Mouse (Mus musculus): ENCODE measurements around the gene Tef.

Gene Tef

DNA sequence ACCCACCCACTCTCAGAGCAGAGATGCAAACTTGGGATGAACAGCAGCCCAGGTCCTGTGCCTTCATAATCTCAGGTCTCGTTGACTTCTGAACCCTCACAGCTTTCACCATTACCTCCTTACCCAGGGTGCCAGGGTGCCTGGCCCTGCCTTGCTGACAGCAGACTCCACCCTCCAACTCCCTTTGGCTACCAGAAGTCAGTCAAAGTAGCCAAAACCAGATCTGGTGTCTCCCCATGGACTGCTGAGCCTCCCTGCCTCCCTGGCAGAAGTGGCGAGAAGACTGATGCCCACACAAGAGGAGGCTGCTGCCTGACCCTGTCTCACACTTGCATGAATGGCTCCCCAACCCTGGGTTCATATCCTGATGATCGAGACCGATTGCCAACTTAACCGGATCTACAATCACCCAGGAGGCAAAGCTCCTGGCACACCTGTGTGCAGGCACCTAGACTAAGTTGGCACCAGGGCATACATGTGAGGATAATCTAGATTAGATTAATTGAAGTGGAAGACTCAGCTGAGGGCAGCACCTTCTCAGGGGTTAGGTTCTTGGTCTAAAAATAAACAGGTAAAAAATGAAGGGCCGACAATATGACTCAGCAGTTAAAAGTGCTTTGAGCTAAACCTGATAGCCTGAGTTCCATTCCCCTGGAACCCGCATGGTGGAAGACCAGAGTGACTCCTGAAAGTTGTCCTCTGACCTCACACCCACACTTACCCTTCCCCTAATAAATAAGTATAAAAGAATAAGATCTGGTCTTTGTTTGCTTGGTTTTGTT, 26.4 kb downstream of the Tef start:
- DNase-seq (ENCODE audit: low read depth, low spot score) = peak; percentile 72

DNA sequence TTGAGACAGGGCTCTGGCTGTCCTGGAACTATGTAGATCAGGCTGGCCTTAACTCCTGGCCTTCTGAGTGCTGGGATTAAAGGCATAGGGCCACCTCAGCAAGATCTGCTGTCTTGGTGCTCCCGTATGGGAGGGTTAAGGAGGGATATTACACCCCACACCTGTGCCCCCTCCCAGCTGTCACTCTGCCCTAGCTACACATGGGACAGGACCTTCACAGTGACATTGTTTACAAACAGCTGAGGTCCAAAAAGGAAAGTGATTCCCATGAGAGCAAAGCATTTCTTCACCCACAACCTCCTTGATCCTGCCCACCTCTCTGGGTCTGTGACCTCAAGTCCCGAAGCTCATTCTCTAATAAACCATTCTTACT, 27.0 kb downstream of the Tef start:
- no peak for DNase-seq (ENCODE audit: low read depth, low spot score)

DNA sequence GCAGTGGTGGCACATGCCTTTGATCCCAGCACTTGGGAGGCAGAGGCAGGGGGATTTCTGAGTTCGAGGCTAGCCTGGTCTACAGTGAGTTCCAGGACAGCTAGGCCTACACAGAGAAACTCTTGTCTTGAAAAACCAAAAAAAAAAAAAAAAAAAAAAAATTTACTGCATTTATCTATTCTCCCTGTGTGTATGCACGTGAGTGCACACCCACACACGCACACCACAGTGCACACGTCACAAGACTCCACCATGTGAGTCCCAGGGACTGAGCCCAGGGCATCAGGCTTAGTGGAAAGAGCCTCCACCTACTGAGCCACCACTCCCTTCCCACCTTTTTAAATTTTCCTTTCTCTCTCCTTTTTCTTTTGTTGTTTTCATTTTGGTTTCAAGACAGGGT, 28.3 kb downstream of the Tef start:
- DNase-seq (ENCODE audit: low read depth, low spot score) = no peak

DNA sequence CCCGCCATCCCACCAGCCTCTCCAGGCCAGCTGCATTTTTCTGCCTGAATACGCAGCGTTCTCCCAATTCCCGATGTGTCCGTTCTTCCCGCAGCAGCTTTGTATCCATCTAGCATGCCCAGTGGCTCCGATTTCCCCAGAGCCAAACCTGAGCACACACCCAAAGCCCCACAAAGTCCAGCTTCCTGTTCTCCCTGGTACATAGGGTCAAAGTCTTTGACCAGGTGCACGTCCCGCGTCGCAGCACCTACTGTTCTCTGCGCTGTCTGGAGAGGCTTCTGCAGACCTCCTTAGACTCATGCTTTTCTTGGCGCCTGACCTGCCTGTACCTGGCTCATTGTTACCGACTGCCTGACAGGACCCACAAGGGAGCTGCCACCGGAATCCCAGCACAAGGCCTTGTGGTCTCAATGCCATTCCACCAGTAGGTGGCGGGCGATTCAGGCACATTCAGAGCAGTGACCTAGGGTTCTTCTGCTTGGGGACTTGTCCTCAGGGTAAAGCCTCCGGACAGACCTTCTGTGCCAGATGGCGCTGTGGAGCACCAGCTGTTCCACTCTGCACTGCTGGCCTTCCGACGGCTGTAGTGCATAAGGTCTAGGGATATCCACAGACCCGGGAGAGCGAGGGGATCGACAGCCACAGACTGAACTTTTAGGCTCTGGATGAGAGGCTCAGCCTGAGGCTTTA, 29.1 kb downstream of the Tef start:
- DNase-seq (ENCODE audit: low read depth, low spot score) = peak; percentile 97

DNA sequence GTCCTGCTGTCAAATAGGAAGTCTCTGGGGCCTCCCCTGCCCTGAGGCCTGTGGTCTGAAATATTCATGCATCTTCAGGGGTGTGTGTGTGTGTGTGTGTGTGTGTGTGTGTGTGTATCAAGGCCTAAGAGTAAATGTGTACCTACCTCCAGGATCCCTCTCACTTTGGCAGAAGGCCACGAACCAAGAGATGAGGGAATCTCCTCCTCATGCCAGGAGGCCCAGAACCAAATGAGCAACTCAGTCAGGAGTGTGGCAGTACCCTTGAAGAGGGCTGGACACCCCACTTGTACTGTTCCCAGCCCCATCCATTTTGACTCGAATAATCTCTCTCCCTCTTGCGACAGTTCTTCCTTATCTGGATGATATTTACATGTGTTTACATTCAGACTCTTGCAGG, 30.0 kb downstream of the Tef start:
- DNase-seq (ENCODE audit: low read depth, low spot score) = no peak

DNA sequence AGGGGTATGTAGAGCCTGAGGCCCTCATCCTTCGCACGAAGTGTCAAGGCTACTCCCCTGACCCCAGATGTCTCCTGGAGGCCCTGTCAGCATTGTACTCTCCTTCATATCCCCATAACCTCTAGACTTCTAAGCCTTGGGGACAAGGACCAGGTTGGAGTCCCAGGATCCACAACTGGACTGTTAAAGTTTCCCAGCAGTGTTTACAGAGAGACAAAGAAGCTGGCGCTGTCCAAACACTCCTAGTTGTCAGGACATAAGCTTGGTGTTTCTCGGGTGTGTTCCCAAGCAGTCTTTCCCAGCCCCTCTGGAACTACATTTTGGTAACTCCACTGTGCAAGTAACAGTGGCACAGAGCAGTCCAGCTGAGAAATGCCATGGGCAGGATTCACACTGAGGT, 31.3 kb downstream of the Tef start:
- no peak for DNase-seq (ENCODE audit: low read depth, low spot score)

DNA sequence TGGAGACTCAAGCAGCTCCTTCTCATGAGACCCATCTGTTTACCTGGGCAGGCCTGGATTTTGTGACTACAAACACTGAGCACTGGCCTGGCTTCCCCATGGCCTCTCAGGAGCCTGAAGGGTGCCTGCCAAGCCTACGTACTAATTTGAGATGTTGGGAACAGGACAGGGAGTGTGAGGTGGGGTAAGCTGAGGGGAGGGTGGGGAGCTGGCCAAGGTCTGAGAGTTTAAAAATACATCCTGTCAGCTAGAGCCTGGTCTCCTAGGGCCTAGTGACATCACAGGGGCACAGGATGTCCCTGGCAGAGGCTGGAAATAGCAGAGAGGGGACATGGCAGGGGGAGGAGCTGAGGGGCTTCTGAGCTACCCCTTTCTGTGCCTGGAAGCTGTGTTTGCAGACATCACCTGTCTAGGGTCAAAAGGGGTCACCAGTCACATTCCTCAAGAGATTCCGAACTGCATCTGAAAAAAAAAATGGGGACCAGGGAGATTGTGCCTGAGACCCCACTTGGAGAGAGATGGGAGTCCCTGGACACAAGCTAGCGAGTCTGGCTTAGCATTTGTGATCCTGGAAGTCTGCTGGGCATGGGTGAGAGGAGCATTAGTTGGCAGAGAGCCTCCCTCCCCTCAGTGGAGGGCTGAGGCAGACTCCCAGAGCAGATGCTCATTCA, 32.1 kb downstream of the Tef start:
- peak; percentile 97 for DNase-seq (ENCODE audit: low read depth, low spot score)

DNA sequence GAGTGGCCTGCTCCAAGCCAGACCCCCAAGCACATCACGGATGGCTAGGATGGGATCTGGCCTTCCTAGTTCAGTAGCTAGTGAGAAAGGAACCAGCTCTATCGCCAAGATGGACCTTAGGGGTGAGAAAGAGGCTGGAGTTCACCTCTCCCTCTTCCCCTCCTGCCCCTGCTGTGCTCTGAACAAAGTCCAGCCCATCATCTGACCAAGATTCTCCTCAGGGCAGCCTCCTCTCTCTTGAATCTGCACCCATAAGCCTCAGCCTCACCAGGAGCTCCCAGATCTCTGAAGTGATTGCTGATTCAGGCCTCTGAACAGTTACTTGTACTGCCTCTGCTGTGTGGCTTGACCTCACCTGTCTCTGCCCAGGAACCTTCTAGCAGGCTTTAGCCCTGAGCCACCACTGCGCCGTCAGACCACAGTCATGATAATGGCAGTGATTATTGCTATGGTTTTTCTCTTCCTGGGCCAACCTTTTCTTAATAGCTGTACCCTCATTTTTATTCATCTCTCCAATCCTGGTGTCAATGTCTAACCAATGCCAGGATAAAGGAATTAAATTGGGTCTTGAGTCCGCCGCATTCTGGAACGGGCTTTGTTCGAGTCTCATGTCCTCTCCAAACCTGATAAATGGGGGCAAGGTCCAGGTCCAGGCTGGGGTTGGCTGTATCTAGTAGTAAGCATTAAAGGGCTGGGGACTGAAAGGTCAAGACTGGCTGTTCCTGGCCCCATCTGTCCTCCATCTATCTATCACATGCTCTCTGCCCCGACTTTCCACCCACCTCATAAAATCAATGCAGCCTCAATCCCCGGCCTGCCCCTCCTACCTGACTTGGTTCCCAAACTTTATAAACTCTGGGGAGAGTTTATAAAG, 33.0 kb downstream of the Tef start:
- peak; percentile 78 for DNase-seq (ENCODE audit: low read depth, low spot score)

DNA sequence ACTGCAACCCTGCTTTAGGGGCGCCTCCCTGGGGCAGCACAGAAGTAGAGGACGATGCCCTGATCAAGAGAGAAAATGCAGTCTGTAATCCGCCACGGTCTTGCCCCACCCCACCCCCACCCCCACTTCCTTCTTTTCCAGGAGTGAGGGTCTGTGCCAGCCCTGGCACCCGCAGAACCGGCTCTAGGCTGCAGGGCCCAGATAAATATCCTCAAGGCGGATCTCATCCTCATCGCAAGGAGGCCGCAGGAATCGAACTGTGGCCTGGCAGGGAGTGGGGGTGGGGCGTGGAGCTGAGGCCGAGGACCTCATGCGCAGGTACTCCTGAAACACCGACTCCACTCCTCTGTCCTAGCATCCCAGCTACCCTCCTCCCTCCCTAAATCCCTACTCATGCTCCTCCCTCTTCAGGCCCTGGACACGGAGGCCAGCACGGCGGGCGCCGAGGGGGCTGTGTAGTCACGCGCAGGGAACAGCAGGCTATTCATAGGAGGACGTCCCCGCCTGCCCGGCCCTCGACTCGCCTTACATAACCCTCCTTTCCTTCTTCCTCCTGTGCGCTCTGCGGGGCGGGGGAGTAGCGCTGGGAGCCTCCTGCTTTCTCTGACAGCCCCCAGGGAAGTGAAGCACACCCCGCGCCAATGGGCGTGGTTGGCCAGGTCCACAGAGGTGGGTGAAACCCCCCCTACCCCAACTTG, 34.1 kb downstream of the Tef start:
- peak; percentile 98 for DNase-seq (ENCODE audit: low read depth, low spot score)

DNA sequence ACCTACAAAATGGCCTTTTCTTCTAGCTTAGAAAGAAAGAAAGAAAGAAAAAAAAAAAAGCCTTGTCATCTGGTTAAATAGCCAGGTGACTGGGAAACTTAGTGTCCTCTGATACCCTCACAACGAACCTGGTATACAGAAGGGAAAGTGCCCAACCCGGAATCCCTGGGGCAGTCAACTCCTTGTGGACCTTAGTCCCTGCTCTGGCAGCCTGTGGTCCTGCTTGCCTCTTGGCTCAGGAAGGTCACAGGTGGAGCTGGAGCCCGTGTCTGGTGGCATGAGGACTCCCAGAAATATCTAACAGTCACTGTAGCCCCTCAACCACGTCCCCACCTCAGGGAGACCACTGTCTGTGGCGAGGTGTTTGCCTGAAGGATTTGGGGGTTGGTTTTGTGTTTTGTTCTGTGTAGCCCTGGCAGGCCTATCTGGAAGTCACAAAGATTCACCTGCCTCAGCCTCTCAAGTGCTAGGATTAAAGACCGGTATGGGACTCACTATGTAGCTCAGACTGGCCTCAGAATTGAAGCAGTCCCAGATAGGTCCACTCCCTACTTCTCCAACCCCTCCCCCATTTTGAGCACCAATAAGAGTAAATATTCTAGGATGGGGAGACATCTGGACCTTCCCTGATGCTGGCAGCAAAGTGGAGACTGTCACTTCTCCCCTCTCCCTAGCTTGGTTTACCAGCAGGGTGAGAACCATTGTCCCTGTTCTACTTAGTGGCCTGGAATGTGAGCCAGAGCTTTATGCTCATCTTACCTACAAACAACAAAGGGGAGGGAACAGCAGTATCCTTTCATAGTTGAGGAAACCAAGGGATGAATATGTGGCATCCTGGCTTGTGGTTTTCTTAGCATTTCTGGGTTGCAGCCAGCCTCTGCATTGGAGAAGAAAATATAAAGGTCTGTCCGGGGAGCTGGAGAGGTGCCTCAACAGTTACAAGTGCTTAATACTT, 35.0 kb downstream of the Tef start:
- DNase-seq (ENCODE audit: low read depth, low spot score) = no peak

DNA sequence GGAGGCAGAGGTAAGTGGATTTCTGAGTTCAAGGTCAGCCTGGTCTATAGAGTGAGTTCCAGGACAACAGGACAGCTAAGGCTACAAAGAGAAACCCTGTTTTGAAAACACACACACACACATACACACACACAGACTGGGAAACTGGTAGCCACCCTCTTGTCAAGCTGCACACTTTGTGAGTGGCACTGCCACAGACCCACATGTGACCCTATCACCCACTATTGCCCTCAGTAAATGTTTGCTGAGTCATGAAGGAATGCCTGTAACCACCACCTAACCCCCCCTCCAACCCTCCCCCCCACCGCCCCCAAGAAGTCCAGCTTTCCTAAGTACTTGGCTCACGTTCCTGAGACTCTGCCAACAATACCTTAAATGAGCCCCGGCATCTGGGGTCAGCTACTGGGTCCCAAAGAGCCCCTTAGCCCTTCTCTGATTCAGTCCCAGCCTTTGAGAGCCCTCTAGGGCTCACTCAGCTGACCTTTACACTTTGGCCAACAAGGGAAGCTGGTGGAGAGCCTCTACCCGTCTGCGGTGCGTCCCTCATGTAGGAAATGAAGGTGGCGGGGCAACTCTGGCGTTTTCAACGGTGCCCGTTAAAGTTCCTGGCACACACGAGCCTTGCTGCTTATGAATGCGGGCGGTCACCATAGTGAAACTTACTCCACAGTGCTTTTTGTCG, 36.5 kb downstream of the Tef start:
- DNase-seq (ENCODE audit: low read depth, low spot score) = peak; percentile 73

DNA sequence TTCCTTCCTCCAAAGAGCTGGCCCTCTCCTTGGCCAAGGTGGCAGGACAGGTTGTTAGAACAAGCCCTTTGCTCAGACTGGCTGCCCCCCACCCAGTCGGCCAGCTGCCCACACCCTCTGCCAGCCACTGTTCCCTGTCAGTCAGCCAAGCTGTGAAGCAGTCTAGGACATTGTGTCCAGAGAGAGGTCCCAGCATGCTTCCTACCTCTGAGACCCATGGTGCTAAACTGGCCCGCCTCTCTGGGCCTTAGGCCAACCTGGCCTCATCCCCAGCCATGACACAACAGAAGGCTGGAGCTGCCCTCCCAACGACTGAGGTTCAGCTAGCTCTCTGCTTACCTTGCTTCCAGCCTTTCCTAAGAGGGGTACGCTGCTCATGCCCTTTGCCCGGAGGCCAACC, 37.4 kb downstream of the Tef start:
- peak; percentile 98 for DNase-seq (ENCODE audit: low read depth, low spot score)

DNA sequence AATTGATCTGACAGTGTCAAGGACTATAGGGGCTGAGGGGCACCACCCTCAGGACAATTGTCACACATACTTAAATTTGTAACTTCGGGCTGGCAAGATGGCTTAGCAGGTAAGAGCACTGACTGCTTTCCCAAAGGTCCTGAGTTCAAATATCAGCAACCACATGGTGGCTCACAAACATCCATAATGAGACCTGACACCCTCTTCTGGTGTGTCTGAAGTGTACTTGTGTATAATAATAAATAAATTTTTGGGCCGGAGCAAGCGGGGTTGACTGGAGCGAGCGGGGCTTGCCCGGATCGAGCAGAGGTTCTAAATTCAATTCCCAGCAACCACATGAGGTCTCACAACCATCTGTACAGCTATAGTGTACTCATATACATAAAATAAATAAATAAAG, 38.1 kb downstream of the Tef start:
- DNase-seq (ENCODE audit: low read depth, low spot score) = no peak

DNA sequence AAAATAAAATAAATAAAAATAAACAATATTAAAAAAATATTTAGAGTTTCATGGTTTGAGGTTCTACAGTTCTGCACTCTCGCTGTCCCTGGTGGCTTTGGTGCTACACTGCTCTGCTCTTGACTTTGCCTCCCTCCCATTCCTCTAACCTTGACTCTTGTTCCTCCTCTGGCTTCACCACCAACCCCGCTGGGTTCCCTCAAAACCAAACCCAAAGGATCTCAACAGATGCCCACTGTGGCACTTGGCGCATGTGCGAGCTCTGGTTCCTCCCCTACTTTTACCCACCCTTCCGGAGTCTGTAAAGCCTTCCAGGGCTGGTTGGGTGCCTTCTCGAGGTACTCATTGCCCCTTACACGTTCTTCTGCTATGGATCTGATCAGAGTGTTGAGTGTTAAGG, 40.1 kb downstream of the Tef start:
- no peak for DNase-seq (ENCODE audit: low read depth, low spot score)

DNA sequence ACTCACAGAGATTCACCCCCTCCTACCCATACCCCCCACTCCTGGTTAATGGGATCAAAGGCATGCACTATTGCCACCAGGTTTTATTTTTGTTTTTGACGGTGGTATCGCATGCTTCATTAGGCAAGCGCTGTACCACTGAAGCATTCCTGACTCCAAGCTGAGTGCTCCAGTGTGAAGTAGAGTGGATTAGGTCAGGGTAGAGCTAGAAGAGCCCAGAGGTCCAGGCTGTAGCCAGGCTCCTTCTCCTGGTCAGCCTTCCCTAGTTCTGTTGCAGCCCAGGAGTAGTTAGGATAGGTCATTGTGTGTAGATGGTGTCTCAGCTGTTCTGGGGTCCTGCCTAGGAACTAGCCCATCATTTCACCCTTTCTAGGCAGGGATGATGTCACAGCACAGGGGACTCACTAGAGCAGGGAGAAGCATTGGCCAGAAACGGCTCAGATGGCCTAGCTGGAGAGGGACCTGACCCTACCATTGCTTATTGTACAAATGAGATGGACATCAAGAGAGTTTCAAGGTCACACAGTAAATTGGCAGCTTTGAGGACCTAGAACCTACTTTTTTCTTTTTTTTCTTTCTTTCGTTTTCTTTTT, 42.9 kb downstream of the Tef start:
- DNase-seq (ENCODE audit: low read depth, low spot score) = no peak

DNA sequence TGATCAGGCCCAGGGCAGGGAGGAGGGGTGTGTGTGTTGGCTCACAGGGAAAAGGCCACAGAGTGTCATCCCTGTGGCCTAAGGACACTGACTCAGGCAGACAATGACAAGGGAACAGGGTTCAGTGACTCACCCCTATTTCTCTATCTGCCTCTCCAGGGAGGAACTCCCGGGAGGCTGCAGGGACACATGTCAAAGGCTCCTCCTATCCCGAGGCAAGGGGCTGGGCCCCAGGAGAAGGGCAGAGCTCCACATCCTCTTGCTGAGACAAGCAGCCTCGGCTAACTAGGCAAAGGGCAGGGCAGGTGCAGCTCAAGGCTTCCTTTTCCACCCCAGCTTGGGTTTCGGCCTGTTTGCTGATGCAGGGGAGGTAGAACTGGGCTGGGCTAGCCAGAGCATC, 43.5 kb downstream of the Tef start:
- DNase-seq (ENCODE audit: low read depth, low spot score) = peak; percentile 95

DNA sequence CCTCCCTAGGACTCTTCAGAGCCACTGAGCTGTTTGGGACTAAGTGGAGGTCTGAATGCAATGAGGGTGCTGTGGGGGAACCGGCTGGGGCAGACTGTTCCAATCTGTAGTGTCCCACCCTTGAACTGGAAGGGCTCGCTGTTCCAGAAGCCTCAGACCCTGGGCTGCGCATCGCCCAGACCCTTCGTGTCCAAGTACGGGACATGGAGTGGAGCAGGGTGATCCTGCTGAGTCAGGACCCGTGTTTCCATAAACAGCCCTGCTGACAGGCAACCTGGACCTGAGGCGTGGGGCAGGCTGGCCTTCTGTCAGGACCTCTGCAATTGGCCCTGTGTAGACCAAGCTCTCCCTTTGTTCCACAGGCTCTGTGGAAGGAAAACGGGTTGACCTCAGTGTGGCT, 44.5 kb downstream of the Tef start:
- peak; percentile 85 for DNase-seq (ENCODE audit: low read depth, low spot score)

DNA sequence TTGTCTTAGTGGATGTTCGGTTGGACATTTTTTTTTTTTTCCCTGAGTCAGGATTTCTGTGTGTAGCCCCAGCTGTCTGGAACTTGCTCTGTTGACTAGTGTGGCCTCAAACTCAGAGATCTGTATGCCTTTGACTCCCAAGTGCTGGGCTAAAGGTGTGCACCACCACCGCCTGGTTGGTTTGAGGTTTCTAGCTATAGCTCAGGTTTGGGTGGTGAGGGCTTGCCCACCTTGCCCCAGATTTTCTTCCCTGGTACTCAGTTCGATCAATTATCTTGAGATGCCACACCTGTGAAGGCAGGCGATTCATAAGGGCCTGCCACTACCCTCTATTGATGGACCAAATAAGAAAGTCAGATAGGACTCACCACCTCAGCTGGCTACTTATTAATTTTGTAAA, 44.9 kb downstream of the Tef start:
- no peak for DNase-seq (ENCODE audit: low read depth, low spot score)

DNA sequence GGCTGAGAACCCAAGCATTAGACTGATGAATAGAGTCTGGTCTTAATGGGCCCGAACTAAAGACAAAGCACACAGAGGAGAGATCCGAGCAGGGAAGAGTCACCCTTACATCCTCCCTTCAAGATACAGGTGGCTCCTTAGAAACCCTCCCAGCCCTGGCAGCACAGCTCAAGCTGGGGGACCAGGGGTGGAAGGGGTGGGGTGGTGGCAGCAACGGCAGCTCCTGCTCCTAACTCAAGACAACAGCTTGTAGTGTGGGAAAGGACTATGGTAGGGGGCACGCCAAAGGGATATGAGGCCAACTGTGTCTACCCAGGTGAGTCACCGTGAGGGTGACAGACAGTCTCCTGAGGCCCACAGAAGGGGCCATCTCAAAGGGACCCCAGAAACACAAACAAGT, 45.6 kb downstream of the Tef start:
- DNase-seq (ENCODE audit: low read depth, low spot score) = no peak
